In the genomic region with DNA sequence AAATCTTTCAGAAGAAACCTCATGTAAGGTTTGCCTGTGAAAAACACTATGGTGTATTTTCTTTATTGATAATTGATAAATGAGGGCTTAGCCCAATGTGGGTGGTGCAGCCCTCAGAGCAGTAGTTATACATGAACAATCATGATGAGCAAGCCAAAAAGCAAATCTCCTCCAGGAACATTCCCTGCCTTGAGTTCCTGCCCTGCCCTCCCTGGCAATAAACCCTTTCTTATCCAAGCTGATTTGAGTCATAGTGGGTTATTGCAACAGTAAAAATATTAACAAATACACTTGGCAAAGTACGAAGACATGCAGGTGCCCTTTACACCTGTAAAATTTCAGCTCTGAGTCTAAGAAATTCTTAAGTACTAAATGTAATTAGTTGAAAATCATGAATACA, we compare ENCODE assay signal across 28 mouse cellular contexts.
"Had no signal": no experiment of that assay in that cellular context is flagged by ENCODE, and none has a peak within 500 bp of the region (broad histone marks: within the 10 kb centered on the region; RNA-seq: fewer than 3 reads in every experiment).

No protein-coding gene starts in this region.

- ATAC-seq: hindbrain, embryonic 16.5 days; inflammation-experienced regulatory T-cells, adult 6 months had no signal

- H3K27me3 ChIP-seq: heart, embryonic 12.5 days; hindbrain, embryonic 12.5 days; kidney, embryonic 15.5 days; limb, embryonic 12.5 days; liver, embryonic 13.5 days; liver, embryonic 15.5 days had no signal

- H3K4me1 ChIP-seq: heart, embryonic 12.5 days; hindbrain, embryonic 10.5 days; hindbrain, embryonic 12.5 days; kidney, embryonic 15.5 days; limb, embryonic 10.5 days; limb, embryonic 12.5 days; liver, embryonic 13.5 days; liver, embryonic 15.5 days had no signal

- H3K9ac ChIP-seq: heart, embryonic 12.5 days; hindbrain, embryonic 12.5 days; hindbrain, embryonic 14.5 days; kidney, embryonic 15.5 days; limb, embryonic 12.5 days; liver, embryonic 13.5 days; liver, embryonic 15.5 days had no signal

- H3K27ac ChIP-seq: gastrocnemius, adult 2 months; heart, adult 2 months; hindbrain, embryonic 10.5 days; hindbrain, embryonic 12.5 days; hindbrain, embryonic 14.5 days; kidney, embryonic 15.5 days; kidney, postnatal 0 days; limb, embryonic 10.5 days; limb, embryonic 12.5 days; liver, embryonic 13.5 days; liver, embryonic 15.5 days had no signal

- H3K4me2 ChIP-seq: heart, embryonic 12.5 days; hindbrain, embryonic 12.5 days; hindbrain, embryonic 14.5 days; kidney, embryonic 15.5 days; limb, embryonic 12.5 days; liver, embryonic 11.5 days; liver, embryonic 13.5 days; liver, embryonic 15.5 days had no signal

- DNase-seq: gastrocnemius, adult 2 months; gastrocnemius, postnatal 10 days; gastrocnemius, postnatal 25 days; heart, adult 11 months; heart, adult 2 months; heart, postnatal 10 days; heart, postnatal 4 days; kidney, adult 11 months; kidney, adult 2 months; kidney, adult 9 months; kidney, postnatal 14 days; kidney, postnatal 36 days; layer of hippocampus, adult 9-11 months; layer of hippocampus, postnatal 36 days; liver; liver, embryonic 13.5 days had no signal

- H3K4me3 ChIP-seq: gastrocnemius, adult 2 months; heart, adult 2 months; heart, embryonic 12.5 days; hindbrain, embryonic 10.5 days; hindbrain, embryonic 12.5 days; kidney, embryonic 15.5 days; limb, embryonic 10.5 days; limb, embryonic 12.5 days; liver, embryonic 13.5 days; liver, embryonic 15.5 days had no signal

- H3K9me3 ChIP-seq: heart, embryonic 12.5 days; hindbrain, embryonic 10.5 days; hindbrain, embryonic 12.5 days; kidney, embryonic 15.5 days; limb, embryonic 10.5 days; limb, embryonic 12.5 days; liver, embryonic 13.5 days; liver, embryonic 15.5 days had no signal

- H3K36me3 ChIP-seq: heart, embryonic 12.5 days; hindbrain, embryonic 10.5 days; hindbrain, embryonic 12.5 days; kidney, embryonic 15.5 days; limb, embryonic 10.5 days; limb, embryonic 12.5 days; liver, embryonic 13.5 days; liver, embryonic 15.5 days had no signal
